Mouse (Mus musculus): ENCODE results near the gene Msantd1. TPM values are rescaled to one million over a fixed set of nuclear protein-coding genes. Genes with fewer than 3 reads are reported as not detected.

The Msantd1 gene
- total RNA-seq, 1 experiment, result 1.1 TPM

DNA sequence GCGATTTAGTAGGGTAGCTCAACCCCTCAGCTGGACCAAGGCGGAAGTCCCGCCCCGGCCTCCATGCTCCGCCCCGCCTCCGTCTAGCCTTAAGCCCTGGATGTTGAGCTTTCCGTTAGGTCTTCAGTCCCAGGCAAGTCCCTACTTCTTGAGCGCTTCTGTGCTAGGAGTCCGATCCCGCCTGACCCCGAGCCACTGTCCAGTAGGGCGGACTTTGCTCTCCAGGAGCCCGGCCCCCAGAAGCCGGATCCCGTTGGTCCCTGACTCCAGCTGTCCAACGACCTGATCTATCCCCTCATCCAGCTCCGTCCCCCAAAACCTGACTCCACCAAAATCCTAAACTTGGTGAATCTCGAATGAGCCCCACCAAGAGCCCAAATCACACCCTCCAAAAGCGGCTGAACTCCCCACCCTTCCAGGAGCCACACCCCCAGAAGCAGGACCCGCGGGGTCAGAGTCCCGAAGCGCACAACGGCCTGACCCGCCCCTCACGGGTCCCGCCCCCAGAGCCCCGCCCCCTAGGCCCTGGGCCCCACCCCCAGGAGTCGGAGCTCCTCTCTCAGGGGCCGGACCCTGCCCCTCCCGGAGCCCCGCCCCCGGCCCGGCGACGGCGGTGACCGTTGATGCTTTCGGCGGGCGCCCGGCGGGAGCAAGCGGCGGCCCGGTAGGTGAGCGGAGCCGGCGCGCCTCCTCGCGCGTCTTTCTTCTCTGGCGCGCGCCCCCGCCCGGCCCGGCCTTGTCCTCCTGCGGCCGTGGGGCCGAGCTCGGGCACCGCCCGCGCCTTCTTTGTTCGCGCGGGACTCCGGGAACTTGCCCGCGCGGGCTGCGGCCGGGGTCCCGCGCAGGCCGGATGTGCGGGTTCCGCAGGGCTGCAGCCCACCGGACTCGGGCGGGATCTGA is 41.3 kb downstream of the Msantd1 start, which contains the start of gene Rgs12:
Rgs12 (plus strand) TSS at position 585 of the 900 bp plus-strand sequence.
- H3K27ac ChIP-seq (ENCODE audit: insufficient read depth, low read depth, low read length, poor library complexity, severe bottlenecking), result no peak within 1 kb of the TSS
- H3K9ac ChIP-seq (ENCODE audit: insufficient read depth, low read depth, low read length, poor library complexity, severe bottlenecking), result peak within 1 kb of the TSS; percentile 87
- peak within 1 kb of the TSS; percentile 78 to 92 for H3K4me3 ChIP-seq (ENCODE audit: insufficient read depth in 1 of 2, low read depth in 1 of 2, low read length in 2 of 2, poor library complexity in 1 of 2, severe bottlenecking in 1 of 2)
- TF ChIP-seq MAFK (IDR thresholded peaks at IDR 0.05; ENCODE audit: insufficient read depth, low read depth, low read length), result no peak
- TF ChIP-seq HCFC1 (IDR thresholded peaks at IDR 0.05; ENCODE audit: borderline replicate concordance, insufficient read depth, low read length), result 0 out of 2 replicates have a peak, but pooled peaks have one; percentile 28
- TF ChIP-seq ZC3H11A (IDR thresholded peaks at IDR 0.05; ENCODE audit: borderline replicate concordance, low read depth, low read length), result no peak
- TF ChIP-seq ZNF384 (IDR thresholded peaks at IDR 0.05; ENCODE audit: low read depth, low read length), result no peak
- TF ChIP-seq CHD2 (IDR thresholded peaks at IDR 0.05; ENCODE audit: low read depth, low read length), result no peak
- in situ Hi-C loops (cut with MboI; ENCODE audit: low sequenced_read_pairs in 2 of 2, unreplicated experiment in 2 of 2), result no loop called here
- no peaks in the 10 kb centered on the region for H3K36me3 ChIP-seq (ENCODE audit: control insufficient read depth, insufficient read depth, low read length, poor library complexity, severe bottlenecking)
- H3K9me3 ChIP-seq (ENCODE audit: control insufficient read depth, insufficient read depth, low read depth, low read length), result no peaks in the 10 kb centered on the region
- no peaks in the 10 kb centered on the region; a peak in 1 of 4 replicates for H3K4me1 ChIP-seq (ENCODE audit: control insufficient read depth in 2 of 2, insufficient read depth in 2 of 2, low read length in 2 of 2, poor library complexity in 1 of 2)
- peak; percentile 80 for DNase-seq (ENCODE audit: low read depth, low spot score)

DNA sequence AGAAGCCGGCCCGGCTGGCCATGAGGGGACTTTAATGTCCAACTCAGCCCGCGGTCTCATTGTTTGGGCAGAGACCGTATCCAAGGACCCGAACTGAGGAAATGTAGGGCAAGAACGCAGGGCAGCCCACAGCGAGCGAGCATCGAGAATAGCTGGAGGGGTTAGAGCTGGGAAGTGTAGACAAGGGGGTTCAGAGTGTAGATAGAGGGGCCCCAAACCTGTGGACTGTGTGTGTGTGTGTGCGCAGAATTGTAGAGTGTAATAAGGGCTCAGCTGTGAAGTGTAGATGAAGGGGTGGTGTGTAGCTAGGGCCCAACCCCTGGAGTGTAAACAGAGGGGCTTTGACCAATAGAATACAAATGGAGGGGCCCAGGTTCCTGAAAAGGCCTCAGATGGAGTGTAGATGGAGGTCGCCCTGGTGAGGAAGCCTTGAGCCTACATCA is 42.0 kb downstream of the Msantd1 start:
- DNase-seq (ENCODE audit: low read depth, low spot score), result no peak
- peak overlapping the region; percentile 87 for H3K9ac ChIP-seq (ENCODE audit: insufficient read depth, low read depth, low read length, poor library complexity, severe bottlenecking)
- TF ChIP-seq MAFK (IDR thresholded peaks at IDR 0.05; ENCODE audit: insufficient read depth, low read depth, low read length) (no peak), CHD2 (IDR thresholded peaks at IDR 0.05; ENCODE audit: low read depth, low read length) (no peak), ZC3H11A (IDR thresholded peaks at IDR 0.05; ENCODE audit: borderline replicate concordance, low read depth, low read length) (no peak), HCFC1 (IDR thresholded peaks at IDR 0.05; ENCODE audit: borderline replicate concordance, insufficient read depth, low read length) (no peak), ZNF384 (IDR thresholded peaks at IDR 0.05; ENCODE audit: low read depth, low read length) (no peak)
- no peak overlapping the region for H3K27ac ChIP-seq (ENCODE audit: insufficient read depth, low read depth, low read length, poor library complexity, severe bottlenecking)
- no peaks in the 10 kb centered on the region for H3K36me3 ChIP-seq (ENCODE audit: control insufficient read depth, insufficient read depth, low read length, poor library complexity, severe bottlenecking)
- H3K4me1 ChIP-seq (ENCODE audit: control insufficient read depth in 2 of 2, insufficient read depth in 2 of 2, low read length in 2 of 2, poor library complexity in 1 of 2), result no peaks in the 10 kb centered on the region; a peak in 1 of 4 replicates
- no peaks in the 10 kb centered on the region for H3K9me3 ChIP-seq (ENCODE audit: control insufficient read depth, insufficient read depth, low read depth, low read length)
- in situ Hi-C loops (cut with MboI; ENCODE audit: low sequenced_read_pairs in 2 of 2, unreplicated experiment in 2 of 2), result no loop called here
- peak overlapping the region; percentile 78 to 92 for H3K4me3 ChIP-seq (ENCODE audit: insufficient read depth in 1 of 2, low read depth in 1 of 2, low read length in 2 of 2, poor library complexity in 1 of 2, severe bottlenecking in 1 of 2)

DNA sequence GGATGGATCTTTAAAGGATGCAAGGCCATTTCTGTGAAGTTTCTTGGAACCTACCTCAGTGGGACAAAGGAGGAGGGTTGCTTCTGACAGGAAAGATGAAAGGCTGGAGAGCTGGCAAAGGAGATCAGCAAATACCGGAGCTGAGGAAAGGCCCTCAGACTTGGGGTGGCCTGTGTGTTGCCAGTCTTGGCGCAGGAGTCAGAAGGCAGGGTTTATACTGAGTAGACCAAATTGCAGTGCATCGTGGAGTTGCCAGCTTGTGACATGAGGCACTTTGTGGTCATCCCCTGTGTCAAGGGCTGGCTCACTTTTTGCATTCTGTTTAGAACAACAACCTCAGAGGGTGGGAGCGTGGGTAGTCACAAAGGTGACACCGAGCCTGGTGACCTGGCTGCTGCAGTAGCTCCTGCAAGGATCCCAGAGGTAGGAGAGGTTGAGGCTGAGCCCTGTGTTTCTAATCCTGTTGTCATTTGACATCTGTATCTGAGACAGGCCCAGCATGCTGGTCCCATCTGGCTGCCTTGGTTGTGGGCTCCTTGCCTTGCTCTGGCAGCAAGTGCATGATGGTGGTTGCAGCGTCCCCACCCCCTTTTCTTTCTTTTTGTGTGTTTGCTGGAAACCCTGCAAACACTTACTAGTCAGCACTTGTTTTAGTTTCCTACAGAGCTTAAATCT is 42.8 kb downstream of the Msantd1 start:
- TF ChIP-seq HCFC1 (IDR thresholded peaks at IDR 0.05; ENCODE audit: borderline replicate concordance, insufficient read depth, low read length) (no peak), ZC3H11A (IDR thresholded peaks at IDR 0.05; ENCODE audit: borderline replicate concordance, low read depth, low read length) (no peak), CHD2 (IDR thresholded peaks at IDR 0.05; ENCODE audit: low read depth, low read length) (no peak), ZNF384 (IDR thresholded peaks at IDR 0.05; ENCODE audit: low read depth, low read length) (no peak), MAFK (IDR thresholded peaks at IDR 0.05; ENCODE audit: insufficient read depth, low read depth, low read length) (no peak)
- Histone ChIP-seq H3K4me3 (ENCODE audit: insufficient read depth in 1 of 2, low read depth in 1 of 2, low read length in 2 of 2, poor library complexity in 1 of 2, severe bottlenecking in 1 of 2) (no peak overlapping the region), H3K27ac (ENCODE audit: insufficient read depth, low read depth, low read length, poor library complexity, severe bottlenecking) (no peak overlapping the region)

DNA sequence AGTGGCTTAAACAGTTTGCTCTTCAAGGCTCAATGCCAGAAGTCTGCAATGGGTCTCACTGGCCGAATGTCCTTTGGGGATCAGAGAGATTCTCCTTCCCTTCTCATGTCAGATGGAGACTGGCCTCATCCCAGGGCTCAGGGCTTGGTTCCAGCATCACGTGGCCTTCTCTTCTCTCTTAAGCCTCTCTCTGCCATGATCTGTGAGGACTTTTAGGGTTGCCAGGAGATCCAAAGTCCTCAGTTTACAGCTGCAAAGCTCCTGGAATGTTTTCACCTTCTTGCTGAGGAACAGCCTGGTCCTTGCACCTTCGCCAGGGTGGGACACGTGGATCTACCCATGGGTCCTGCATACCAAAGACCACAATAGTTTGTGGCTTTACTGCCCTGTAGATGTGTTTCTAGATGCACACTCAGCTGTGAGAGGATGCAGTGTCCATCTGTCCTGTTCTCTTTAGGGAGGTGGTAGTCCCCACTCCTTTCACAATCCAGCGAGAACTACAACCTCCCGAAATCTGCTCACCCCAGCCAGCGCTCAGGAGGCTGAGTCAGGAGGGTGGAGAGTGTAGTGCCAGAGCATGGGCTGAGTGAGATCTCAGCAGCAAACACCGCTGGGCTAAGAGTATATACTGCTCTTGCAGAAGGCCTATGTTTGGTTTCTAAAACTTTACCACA is 43.5 kb downstream of the Msantd1 start:
- Histone ChIP-seq H3K9me3 (ENCODE audit: control insufficient read depth, insufficient read depth, low read depth, low read length) (no peaks in the 10 kb centered on the region), H3K9ac (ENCODE audit: insufficient read depth, low read depth, low read length, poor library complexity, severe bottlenecking) (no peak overlapping the region), H3K36me3 (ENCODE audit: control insufficient read depth, insufficient read depth, low read length, poor library complexity, severe bottlenecking) (no peaks in the 10 kb centered on the region), H3K27ac (ENCODE audit: insufficient read depth, low read depth, low read length, poor library complexity, severe bottlenecking) (no peak overlapping the region), H3K4me3 (ENCODE audit: insufficient read depth in 1 of 2, low read depth in 1 of 2, low read length in 2 of 2, poor library complexity in 1 of 2, severe bottlenecking in 1 of 2) (no peak overlapping the region), H3K4me1 (ENCODE audit: control insufficient read depth in 2 of 2, insufficient read depth in 2 of 2, low read length in 2 of 2, poor library complexity in 1 of 2) (no peaks in the 10 kb centered on the region; a peak in 1 of 4 replicates)
- in situ Hi-C loops (cut with MboI; ENCODE audit: low sequenced_read_pairs in 2 of 2, unreplicated experiment in 2 of 2), result no loop called here
- TF ChIP-seq HCFC1 (IDR thresholded peaks at IDR 0.05; ENCODE audit: borderline replicate concordance, insufficient read depth, low read length), result no peak
- TF ChIP-seq ZNF384 (IDR thresholded peaks at IDR 0.05; ENCODE audit: low read depth, low read length), result no peak
- no peak for TF ChIP-seq CHD2 (IDR thresholded peaks at IDR 0.05; ENCODE audit: low read depth, low read length)
- no peak for TF ChIP-seq ZC3H11A (IDR thresholded peaks at IDR 0.05; ENCODE audit: borderline replicate concordance, low read depth, low read length)
- TF ChIP-seq MAFK (IDR thresholded peaks at IDR 0.05; ENCODE audit: insufficient read depth, low read depth, low read length), result no peak
- DNase-seq (ENCODE audit: low read depth, low spot score), result no peak

More for the DNA sequence above, 42.8 kb downstream of the Msantd1 start:
- Histone ChIP-seq H3K9me3 (ENCODE audit: control insufficient read depth, insufficient read depth, low read depth, low read length) (no peaks in the 10 kb centered on the region), H3K9ac (ENCODE audit: insufficient read depth, low read depth, low read length, poor library complexity, severe bottlenecking) (no peak overlapping the region), H3K36me3 (ENCODE audit: control insufficient read depth, insufficient read depth, low read length, poor library complexity, severe bottlenecking) (no peaks in the 10 kb centered on the region), H3K4me1 (ENCODE audit: control insufficient read depth in 2 of 2, insufficient read depth in 2 of 2, low read length in 2 of 2, poor library complexity in 1 of 2) (no peaks in the 10 kb centered on the region; a peak in 1 of 4 replicates)
- in situ Hi-C loops (cut with MboI; ENCODE audit: low sequenced_read_pairs in 2 of 2, unreplicated experiment in 2 of 2), result no loop called here
- no peak for DNase-seq (ENCODE audit: low read depth, low spot score)
